Mouse (Mus musculus) lung, embryonic 14.5 days (tissue): Measurements from ENCODE around the gene Aamp. TPM values are rescaled to one million over a fixed set of nuclear protein-coding genes. Genes with fewer than 3 reads are reported as not detected.
"Not testable (repeated sequence)": the region's sequence is repeated elsewhere in the genome, so short reads cannot be mapped to it uniquely, and the experiment has no call there.

ENCODE experiments used
- ATAC-seq: fragments of 200-750 bp; cut with Nextera tagmentation; 2 replicates; pipeline ENCODE4 v1.8.0; 2017; ENCODE audit warnings: mild to moderate bottlenecking, moderate TSS enrichment, moderate library complexity; ENCODE audit not compliant: insufficient read depth
- DNase-seq: peaks from one replicate; pipeline ENCODE4 v3.0.0-alpha.2; 2015
- H3K27ac ChIP-seq: fragments of 300-500 bp; sonication (generic); 2 replicates; pipeline ENCODE4 v1.5.1; 2014; ENCODE audit warnings: low read depth, mild to moderate bottlenecking, moderate library complexity
- H3K27me3 ChIP-seq: fragments of 300-500 bp; sonication (generic); 2 replicates; pipeline ENCODE4 v1.6.1; 2014; ENCODE audit warnings: low read length, control low read depth; ENCODE audit not compliant: insufficient read depth
- H3K36me3 ChIP-seq: fragments of 300-500 bp; sonication (generic); 2 replicates; pipeline ENCODE4 v1.6.1; 2014; ENCODE audit warnings: control low read depth; ENCODE audit not compliant: insufficient read depth
- H3K4me1 ChIP-seq: fragments of 300-500 bp; sonication (generic); 2 replicates; pipeline ENCODE4 v1.6.1; 2014; ENCODE audit warnings: antibody characterized with exemption, control low read depth; ENCODE audit not compliant: insufficient read depth
- H3K4me2 ChIP-seq: fragments of 300-500 bp; sonication (generic); 2 replicates; pipeline ENCODE4 v1.6.1; 2014; ENCODE audit warnings: mild to moderate bottlenecking
- H3K4me3 ChIP-seq: fragments of 300-500 bp; sonication (generic); 2 replicates; pipeline ENCODE4 v1.5.1; 2014; ENCODE audit warnings: low read depth, low read length
- H3K9ac ChIP-seq: fragments of 300-500 bp; sonication (generic); 2 replicates; pipeline ENCODE4 v1.6.1; 2014
- H3K9me3 ChIP-seq: fragments of 300-500 bp; sonication (generic); 2 replicates; pipeline ENCODE4 v1.6.1; 2016; ENCODE audit warnings: low read depth, low read length, control low read depth
- CTCF ChIP-seq: IDR thresholded peaks from 2 replicates; pipeline ENCODE4 v1.5.1; 2016; ENCODE audit warnings: antibody characterized with exemption, low read depth
- WGBS: fragments of 180-500 bp; shearing (Covaris S2); extraction: QIAGEN DNeasy Blood & Tissue Kit; methylation state at CpG from one replicate; pipeline ENCODE4 v1.1.7; 2014; 5-methylcytosine and 5-hydroxymethylcytosine counted together
- polyA plus RNA-seq: library from polyadenylated mRNA; unstranded; fragments of >200 nt; fragmentation: Nextera tagmentation; extraction: Ambion mirVana; gene quantifications from 2 replicates; pipeline ENCODE4 v1.2.1, GENCODE M21; 2014

The Aamp gene
- 233 and 236 TPM in 2 replicates for polyA plus RNA-seq

GRCm38 (mm10) chr1:74284543-74285160 lies at the start of gene Aamp, which contains the start of gene Pnkd:
Gene Aamp, minus strand, starts transcription at chr1:74284738.
Gene Pnkd, plus strand, starts transcription at chr1:74284930.
- peak; percentile 23; the same call in 1 of the 2 replicates for TF ChIP-seq CTCF
- peak; percentile 98 for ATAC-seq
- peaks cover 6% of the 10 kb centered on the region; the same call in 1 of the 2 replicates for H3K4me1 ChIP-seq
- H3K9ac ChIP-seq, result peak within 1 kb of the TSS; percentile 71
- H3K27ac ChIP-seq, result 0 out of 2 replicates have a peak within 1 kb of the TSS, but pooled peaks have one; percentile 58
- no peaks in the 10 kb centered on the region for H3K9me3 ChIP-seq
- peak within 1 kb of the TSS; percentile 75 for H3K4me2 ChIP-seq
- under 1% methylated on average over 56 of the region's 56 CpGs for WGBS
- peaks cover 61% of the 10 kb centered on the region for H3K36me3 ChIP-seq
- no peaks in the 10 kb centered on the region for H3K27me3 ChIP-seq
- peak within 1 kb of the TSS; percentile 67 for H3K4me3 ChIP-seq
- peak; percentile 100 for DNase-seq

GRCm38 (mm10) chr1:74332930-74333329 lies 48.4 kb upstream of the Aamp start:
- Histone ChIP-seq H3K4me1 (peaks cover 12% of the 10 kb centered on the region), H3K4me2 (peak overlapping the region; percentile 73), H3K27ac (peak overlapping the region; percentile 77; the same call in 1 of the 2 replicates), H3K27me3 (no peaks in the 10 kb centered on the region), H3K4me3 (peak overlapping the region; percentile 48), H3K9me3 (no peaks in the 10 kb centered on the region), H3K9ac (peak overlapping the region; percentile 51), H3K36me3 (no peaks in the 10 kb centered on the region)
- ATAC-seq, result peak; percentile 6; the same call in 1 of the 2 replicates
- no peak for TF ChIP-seq CTCF
- 3% methylated on average over 9 of the region's 9 CpGs for WGBS
- DNase-seq, result no peak

- Histone ChIP-seq H3K27me3 (no peaks in the 10 kb centered on the region), H3K27ac (peak overlapping the region; percentile 77), H3K36me3 (no peaks in the 10 kb centered on the region), H3K4me2 (peak overlapping the region; percentile 73), H3K4me3 (peak overlapping the region; percentile 48), H3K4me1 (peaks cover 12% of the 10 kb centered on the region), H3K9ac (peak overlapping the region; percentile 51), H3K9me3 (no peaks in the 10 kb centered on the region)
- peak; percentile 98 for ATAC-seq
- WGBS, result under 1% methylated on average over 36 of the region's 36 CpGs
- peak; percentile 67 for TF ChIP-seq CTCF
- DNase-seq, result peak; percentile 100
Measured at GRCm38 (mm10) chr1:74332241-74332763, 47.8 kb upstream of the Aamp start.

DNA sequence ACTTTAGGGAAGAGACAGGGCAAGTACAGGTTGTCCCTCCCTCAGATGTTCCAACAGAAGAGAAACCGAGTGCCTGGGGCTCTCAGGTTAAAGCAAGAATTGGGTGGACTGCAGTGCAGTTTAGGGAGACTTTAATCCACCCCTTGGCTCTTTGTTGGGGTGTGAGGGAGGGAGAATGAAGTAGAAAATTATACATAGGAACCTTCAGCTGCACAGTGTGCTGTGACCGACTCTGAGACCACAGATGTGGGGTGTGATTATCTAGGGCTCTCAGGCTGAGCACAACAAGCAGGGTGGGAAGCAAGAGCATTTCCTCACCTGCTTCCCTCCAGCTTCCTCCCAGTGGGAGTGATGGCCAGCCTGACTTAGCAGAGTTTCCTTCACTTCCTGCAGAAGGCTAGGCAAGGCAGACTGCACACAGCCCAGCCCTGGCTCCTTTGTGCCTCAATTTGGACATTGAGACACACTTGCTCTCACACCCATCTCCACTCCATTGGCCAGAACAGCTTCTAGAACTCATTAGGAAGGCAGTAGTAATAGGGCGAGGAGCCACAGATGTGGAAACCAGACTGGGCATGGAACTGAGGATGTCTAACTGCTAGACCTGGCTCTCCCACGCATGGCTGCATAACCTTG lies 46.6 kb upstream of the Aamp start:
- WGBS, result 68% methylated on average over 4 of the region's 4 CpGs
- Histone ChIP-seq H3K4me2 (no peak overlapping the region), H3K9ac (no peak overlapping the region), H3K4me1 (peaks cover 12% of the 10 kb centered on the region), H3K4me3 (no peak overlapping the region), H3K36me3 (no peaks in the 10 kb centered on the region), H3K9me3 (no peaks in the 10 kb centered on the region), H3K27me3 (no peaks in the 10 kb centered on the region), H3K27ac (peak overlapping the region; percentile 44)
- no peak for TF ChIP-seq CTCF
- DNase-seq (peak; percentile 30), ATAC-seq (no peak)

DNA sequence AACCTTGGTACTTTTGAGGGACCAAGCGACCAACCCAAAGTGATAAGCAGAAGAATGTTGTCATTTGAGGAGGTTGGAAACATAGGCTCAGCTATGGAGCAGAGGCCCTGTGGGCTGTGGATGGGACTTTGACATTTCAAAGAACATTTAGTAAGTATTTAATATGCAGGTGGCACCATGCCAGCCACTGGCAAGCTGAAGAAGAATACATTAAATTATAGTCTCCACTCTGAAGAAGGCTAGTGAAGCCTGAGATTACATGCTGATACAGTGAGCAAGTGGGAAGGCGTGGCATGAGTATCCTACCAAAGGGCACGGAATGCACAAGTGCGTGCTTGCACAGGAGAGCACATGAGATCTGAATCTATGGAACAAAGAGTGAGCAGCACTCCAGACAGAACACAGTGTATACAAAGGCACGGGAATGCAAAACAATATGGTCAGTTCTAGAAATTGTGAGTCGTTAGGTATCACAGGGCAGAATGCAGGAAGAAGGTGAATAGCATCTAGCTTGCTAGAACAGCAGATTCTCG lies 45.4 kb upstream of the Aamp start:
- Histone ChIP-seq H3K27ac (no peak overlapping the region), H3K4me3 (no peak overlapping the region), H3K27me3 (no peaks in the 10 kb centered on the region), H3K36me3 (no peaks in the 10 kb centered on the region), H3K4me1 (peaks cover 12% of the 10 kb centered on the region), H3K9me3 (no peaks in the 10 kb centered on the region), H3K9ac (no peak overlapping the region), H3K4me2 (no peak overlapping the region)
- WGBS, result 64% methylated on average over 7 of the region's 7 CpGs
- no peak for ATAC-seq
- TF ChIP-seq CTCF, result no peak
- no peak for DNase-seq

DNA sequence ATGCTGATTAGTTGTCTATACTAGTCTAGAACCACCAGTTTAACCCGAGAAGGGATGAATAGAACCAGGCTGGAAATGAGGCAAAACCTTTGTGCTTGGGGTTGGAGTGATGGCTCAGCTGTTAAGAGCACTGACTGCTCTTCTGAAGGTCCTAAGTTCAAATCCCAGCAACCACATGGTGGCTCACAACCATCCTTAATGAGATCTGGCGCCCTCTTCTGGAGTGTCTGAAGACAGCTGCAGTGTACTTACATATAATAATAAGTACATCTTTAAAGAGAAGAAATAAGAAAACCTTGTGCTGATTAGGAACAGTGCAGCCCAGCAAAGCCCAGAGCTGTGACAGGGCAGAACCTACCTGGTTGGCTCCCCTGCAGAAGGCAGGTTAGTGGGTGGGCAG lies 42.4 kb upstream of the Aamp start:
- H3K9me3 ChIP-seq, H3K4me1 ChIP-seq, DNase-seq, H3K9ac ChIP-seq, H3K27me3 ChIP-seq, H3K4me2 ChIP-seq, H3K27ac ChIP-seq, ATAC-seq, H3K36me3 ChIP-seq, H3K4me3 ChIP-seq: not testable (repeated sequence)
- TF ChIP-seq CTCF, result peak; percentile 18; the same call in 1 of the 2 replicates
- 76% methylated on average over 2 of the region's 2 CpGs for WGBS

DNA sequence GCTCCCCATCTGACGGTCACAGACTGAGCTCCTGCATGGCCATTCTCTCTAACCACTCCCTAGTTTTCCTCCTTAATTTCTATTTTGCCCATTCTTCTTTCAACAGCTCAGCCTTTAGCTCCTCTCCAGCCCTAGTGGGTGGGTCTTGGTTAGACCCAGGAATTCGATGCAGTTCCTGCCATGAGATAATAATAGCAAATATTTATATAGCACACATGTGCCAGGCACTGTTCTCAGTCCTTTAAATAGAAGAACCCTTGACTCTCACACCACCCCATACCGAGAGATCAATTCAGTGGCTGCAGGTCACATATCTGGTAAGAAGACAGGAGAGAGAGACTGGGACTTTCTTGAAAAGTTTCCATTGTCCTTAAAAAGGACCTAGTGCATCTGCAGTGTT lies 36.9 kb upstream of the Aamp start:
- H3K9me3 ChIP-seq, result no peaks in the 10 kb centered on the region
- DNase-seq, result no peak
- 0 out of 2 replicates have a peak, but pooled peaks cover 3% of the 10 kb centered on the region for H3K4me1 ChIP-seq
- TF ChIP-seq CTCF, result no peak
- no peaks in the 10 kb centered on the region for H3K36me3 ChIP-seq
- H3K27ac ChIP-seq, result peak overlapping the region; percentile 58; the same call in 1 of the 2 replicates
- H3K27me3 ChIP-seq, result no peaks in the 10 kb centered on the region
- 26% methylated on average over 3 of the region's 3 CpGs for WGBS
- H3K4me2 ChIP-seq, result no peak overlapping the region
- no peak overlapping the region for H3K9ac ChIP-seq
- H3K4me3 ChIP-seq, result no peak overlapping the region
- ATAC-seq, result peak; percentile 17; the same call in 1 of the 2 replicates
